Mouse (Mus musculus): ENCODE data around the gene Morc1.

- TF ChIP-seq SRF (IDR thresholded peaks at IDR 0.05; ENCODE audit: control insufficient read depth, insufficient read length, low read depth) (no peak), USF1 (IDR thresholded peaks at IDR 0.05; ENCODE audit: low read depth) (no peak), MYOG (IDR thresholded peaks at IDR 0.05; ENCODE audit: control insufficient read depth in 1 of 3, insufficient read depth in 1 of 3, insufficient read length in 2 of 3, low read depth in 2 of 3) (no peak), TCF12 (IDR thresholded peaks at IDR 0.05; ENCODE audit: insufficient read depth, poor library complexity, severe bottlenecking) (no peak), MAX (IDR thresholded peaks at IDR 0.05; ENCODE audit: low read depth) (no peak), POLR2A (IDR thresholded peaks at IDR 0.05; ENCODE audit: insufficient read length, low read depth) (no peak), MYOD1 (IDR thresholded peaks at IDR 0.05; ENCODE audit: control insufficient read depth in 1 of 3, insufficient read length in 2 of 3, low read depth in 2 of 3) (no peak), TCF3 (IDR thresholded peaks at IDR 0.05; ENCODE audit: insufficient read length, low read depth) (no peak), CEBPB (IDR thresholded peaks at IDR 0.05; ENCODE audit: insufficient read depth, poor library complexity, severe bottlenecking) (no peak), E2F4 (IDR thresholded peaks at IDR 0.05; ENCODE audit: insufficient read depth) (no peak), REST (IDR thresholded peaks at IDR 0.05; ENCODE audit: insufficient read depth, insufficient read length) (no peak)
Observed at GRCm38 (mm10) chr16:48678029-48678428, 247.0 kb downstream of the Morc1 start.
